Comparison of ENCODE assay signal across 9 mouse cellular contexts in the genomic region with DNA sequence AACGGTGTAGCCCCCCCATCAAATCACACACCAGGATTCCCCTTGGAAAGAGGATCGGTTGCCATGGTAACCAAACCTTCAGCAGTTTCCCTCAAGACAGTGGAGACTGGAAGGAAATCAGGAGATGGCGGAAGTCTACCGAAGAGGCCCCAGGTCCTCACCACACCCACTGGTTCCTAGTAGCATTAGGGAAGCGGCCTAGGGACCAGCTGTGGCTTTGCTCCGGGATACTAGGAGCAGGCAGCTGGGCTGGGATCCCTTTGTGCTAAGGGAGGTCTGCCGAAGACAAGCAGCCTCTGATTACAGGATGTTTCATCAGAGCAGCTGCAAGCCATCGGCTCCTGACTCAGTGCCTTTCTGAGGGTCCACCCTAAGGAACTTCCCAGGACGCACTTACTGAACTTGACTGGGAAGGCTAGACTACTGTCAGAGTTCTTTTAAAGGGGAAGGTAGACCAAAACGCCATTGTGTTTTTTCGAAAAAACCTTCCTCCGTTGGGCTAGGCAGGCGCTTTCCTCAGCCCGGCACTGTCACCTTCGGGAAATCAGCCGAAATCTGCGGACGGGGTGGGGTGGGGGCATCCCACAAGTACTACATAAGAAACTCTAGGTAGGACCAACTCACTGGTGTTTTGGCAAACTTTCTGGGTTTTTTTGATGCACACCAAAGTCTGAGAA.
A peak's percentile ranks its signal among the peaks of the same experiment; 100 is the strongest.
DNase-seq lines count a peak whose midpoint lies in the region; ATAC-seq and TF ChIP-seq lines count a peak whose summit lies in the region.
"Had no signal": no experiment of that assay in that cellular context is flagged by ENCODE, and none has a peak within 500 bp of the region (broad histone marks: within the 10 kb centered on the region; RNA-seq: fewer than 3 reads in every experiment).

No protein-coding gene starts in this region.

- peak overlapping the region; percentile 33 for H3K4me2 ChIP-seq in forebrain, postnatal 0 days (ENCODE audit: low read depth)
- no peak overlapping the region for H3K4me2 ChIP-seq in lung, embryonic 16.5 days (ENCODE audit: low read depth, low read length)
- H3K4me2 ChIP-seq: liver, embryonic 13.5 days had no signal

- WGBS in forebrain, postnatal 0 days = 31% methylated on average over 18 of the region's 18 CpGs
- WGBS in hindbrain, embryonic 10.5 days = 33% methylated on average over 18 of the region's 18 CpGs
- 25% methylated on average over 18 of the region's 18 CpGs for WGBS in lung, embryonic 16.5 days

- H3K27me3 ChIP-seq in forebrain, postnatal 0 days (ENCODE audit: insufficient read depth, low read length) = no peaks in the 10 kb centered on the region; the same call in 1 of the 2 replicates
- H3K27me3 ChIP-seq in hindbrain, embryonic 10.5 days (ENCODE audit: insufficient read depth, poor library complexity, severe bottlenecking) = peaks cover 40% of the 10 kb centered on the region
- peaks cover 2% of the 10 kb centered on the region; the same call in 1 of the 2 replicates for H3K27me3 ChIP-seq in lung, embryonic 16.5 days (ENCODE audit: control insufficient read depth, insufficient read depth, low read depth, low read length)

- no peaks in the 10 kb centered on the region for H3K9me3 ChIP-seq in forebrain, postnatal 0 days (ENCODE audit: low read length)
- H3K9me3 ChIP-seq in hindbrain, embryonic 10.5 days = no peaks in the 10 kb centered on the region
- H3K9me3 ChIP-seq in lung, embryonic 16.5 days (ENCODE audit: control insufficient read depth, low read length) = no peaks in the 10 kb centered on the region
- H3K9me3 ChIP-seq: liver, embryonic 13.5 days had no signal

- 0 out of 2 replicates have a peak overlapping the region, but pooled peaks have one; percentile 29 for H3K27ac ChIP-seq in forebrain, postnatal 0 days (ENCODE audit: low read depth, low read length)
- H3K27ac ChIP-seq in hindbrain, embryonic 10.5 days = peak overlapping the region; percentile 53; the same call in 1 of the 2 replicates
- H3K27ac ChIP-seq in lung, embryonic 16.5 days (ENCODE audit: low read length) = no peak overlapping the region
- H3K27ac ChIP-seq: liver, embryonic 13.5 days had no signal

- ATAC-seq in forebrain, postnatal 0 days = peak; percentile 69
- ATAC-seq in lung, embryonic 16.5 days (ENCODE audit: low read depth) = peak; percentile 75

- H3K4me3 ChIP-seq in forebrain, postnatal 0 days (ENCODE audit: low read depth, low read length) = no peak overlapping the region
- H3K4me3 ChIP-seq in hindbrain, embryonic 10.5 days = no peak overlapping the region
- no peak overlapping the region for H3K4me3 ChIP-seq in lung, embryonic 16.5 days (ENCODE audit: low read length)
- H3K4me3 ChIP-seq: liver, embryonic 13.5 days had no signal

- TF ChIP-seq CTCF in forebrain, postnatal 0 days (IDR thresholded peaks at IDR 0.05; ENCODE audit: low read depth) = no peak

- no peaks in the 10 kb centered on the region for H3K36me3 ChIP-seq in forebrain, postnatal 0 days (ENCODE audit: insufficient read depth)
- no peaks in the 10 kb centered on the region for H3K36me3 ChIP-seq in hindbrain, embryonic 10.5 days
- H3K36me3 ChIP-seq in lung, embryonic 16.5 days (ENCODE audit: control insufficient read depth, insufficient read depth, low read length) = no peaks in the 10 kb centered on the region
- H3K36me3 ChIP-seq: liver, embryonic 13.5 days had no signal

- H3K4me1 ChIP-seq in forebrain, postnatal 0 days (ENCODE audit: insufficient read depth) = peaks cover 6% of the 10 kb centered on the region; the same call in 1 of the 2 replicates
- peaks cover 11% of the 10 kb centered on the region for H3K4me1 ChIP-seq in hindbrain, embryonic 10.5 days (replicated peaks)
- peaks cover 10% of the 10 kb centered on the region for H3K4me1 ChIP-seq in lung, embryonic 16.5 days (replicated peaks; ENCODE audit: control insufficient read depth, insufficient read depth, low read length)
- H3K4me1 ChIP-seq: liver, embryonic 13.5 days had no signal

- peak overlapping the region; percentile 26; the same call in 1 of the 2 replicates for H3K9ac ChIP-seq in forebrain, postnatal 0 days
- no peak overlapping the region for H3K9ac ChIP-seq in lung, embryonic 16.5 days (ENCODE audit: low read length)
- H3K9ac ChIP-seq: liver, embryonic 13.5 days had no signal

- DNase-seq in right cerebral cortex, postnatal 10 days (ENCODE audit: low spot score in 2 of 2) = peak; percentile 52 to 69
- DNase-seq in right cerebral cortex, adult 18-20 months = no peak
- peak; percentile 74 for DNase-seq in forebrain, postnatal 0 days
- peak; percentile 62 for DNase-seq in hindbrain, embryonic 10.5 days (ENCODE audit: low spot score)
- DNase-seq in right cerebral cortex, postnatal 4 days = peak; percentile 39
- DNase-seq in B cell, adult 2 months = no peak
- DNase-seq in thymus, postnatal 10 days (ENCODE audit: low spot score in 2 of 2) = no peak
- DNase-seq: liver, embryonic 13.5 days had no signal

Comparison
In these comparisons a context has a peak if more than half of its experiments do, and no peak if none do; other contexts are left out.
1. DNase-seq: peak in right cerebral cortex, postnatal 10 days (2 of 2), forebrain, postnatal 0 days (single experiment), hindbrain, embryonic 10.5 days (single experiment) and right cerebral cortex, postnatal 4 days (single experiment); none in right cerebral cortex, adult 18-20 months (single experiment), B cell, adult 2 months (0 of 2) and thymus, postnatal 10 days (0 of 2).